Mouse (Mus musculus) hindbrain, embryonic 13.5 days (tissue): ENCODE data around the gene Ror1. TPM values are rescaled to one million over a fixed set of nuclear protein-coding genes. Genes with fewer than 3 reads are reported as not detected.

Experiments
- ATAC-seq: fragments of 200-750 bp; cut with Nextera tagmentation; 2 replicates; pipeline ENCODE4 v1.8.0; 2017; ENCODE audit warnings: moderate TSS enrichment; ENCODE audit not compliant: low FRiP score
- H3K27ac ChIP-seq: fragments of 300-500 bp; sonication (generic); 2 replicates; pipeline ENCODE4 v1.5.1; 2015; ENCODE audit warnings: inconsistent platforms, mild to moderate bottlenecking, moderate library complexity
- H3K27me3 ChIP-seq: fragments of 300-500 bp; sonication (generic); 2 replicates; pipeline ENCODE4 v1.6.1; 2015; ENCODE audit warnings: mild to moderate bottlenecking, inconsistent platforms
- H3K36me3 ChIP-seq: fragments of 300-500 bp; sonication (generic); 2 replicates; pipeline ENCODE4 v1.6.1; 2015; ENCODE audit warnings: mild to moderate bottlenecking, inconsistent platforms
- H3K4me1 ChIP-seq: fragments of 300-500 bp; sonication (generic); replicated peaks from 2 replicates; pipeline ENCODE4 v1.6.1; 2015; ENCODE audit warnings: inconsistent platforms
- H3K4me2 ChIP-seq: fragments of 300-500 bp; sonication (generic); 2 replicates; pipeline ENCODE4 v1.6.1; 2015; ENCODE audit warnings: inconsistent platforms, mild to moderate bottlenecking, moderate library complexity
- H3K4me3 ChIP-seq: fragments of 300-500 bp; sonication (generic); 2 replicates; pipeline ENCODE4 v1.5.1; 2015; ENCODE audit warnings: mild to moderate bottlenecking, inconsistent platforms
- H3K9ac ChIP-seq: fragments of 300-500 bp; sonication (generic); 2 replicates; pipeline ENCODE4 v1.6.1; 2015; ENCODE audit warnings: mild to moderate bottlenecking, inconsistent platforms
- H3K9me3 ChIP-seq: fragments of 300-500 bp; sonication (generic); 2 replicates; pipeline ENCODE4 v1.6.1; 2016; ENCODE audit warnings: inconsistent platforms
- WGBS: fragments of 180-500 bp; shearing (Covaris S2); methylation state at CpG from one replicate; pipeline ENCODE4 v1.1.7; 2015; 5-methylcytosine and 5-hydroxymethylcytosine counted together
- polyA plus RNA-seq: library from polyadenylated mRNA; unstranded; fragments of >200 nt; fragmentation: Nextera tagmentation; extraction: Ambion mirVana; gene quantifications from 2 replicates; pipeline ENCODE4 v1.2.1, GENCODE M21; 2015

The Ror1 gene
- polyA plus RNA-seq, 1 experiment from 2014 or later = 1.9 TPM

DNA sequence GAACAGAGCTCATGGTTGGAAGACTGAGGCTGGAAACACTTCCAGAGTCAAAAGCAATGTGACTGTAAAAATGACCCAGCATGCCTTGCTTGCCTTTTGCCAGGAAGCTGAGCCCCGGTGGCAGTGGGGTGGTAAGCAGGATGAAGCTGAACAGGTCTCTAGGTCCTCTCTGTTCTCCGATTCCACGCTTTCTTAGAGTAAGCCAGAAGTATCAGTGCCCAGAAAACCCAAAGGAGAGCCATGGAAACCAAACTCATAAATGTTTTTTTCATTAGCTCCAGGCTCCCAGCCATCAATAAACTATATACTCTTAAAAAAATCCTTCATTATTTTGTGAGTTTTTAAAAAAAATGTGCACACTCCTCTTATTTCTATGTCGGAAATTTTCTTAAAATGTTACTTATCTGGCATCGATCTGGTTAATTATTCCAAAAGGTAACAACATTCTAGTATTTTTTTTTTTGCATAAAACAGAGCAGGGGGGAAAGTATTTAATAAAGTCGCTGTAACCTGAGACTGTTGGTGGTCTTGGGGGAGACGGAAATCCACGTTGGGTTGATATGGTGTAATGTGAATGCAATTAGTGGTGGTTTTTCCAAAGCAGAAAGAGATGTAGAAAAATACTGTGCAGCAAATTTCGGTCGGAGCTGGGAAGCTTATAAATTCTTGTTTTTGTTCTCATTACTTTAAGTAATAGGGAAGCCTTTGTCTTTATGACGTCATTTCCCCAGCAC lies 41.7 kb downstream of the Ror1 start:
- H3K4me3 ChIP-seq = no peak overlapping the region
- no peak for ATAC-seq
- H3K36me3 ChIP-seq = no peaks in the 10 kb centered on the region
- no peak overlapping the region for H3K27ac ChIP-seq
- H3K4me2 ChIP-seq = no peak overlapping the region
- no peaks in the 10 kb centered on the region for H3K9me3 ChIP-seq
- WGBS = 86% methylated on average over 11 of the region's 11 CpGs
- no peaks in the 10 kb centered on the region for H3K4me1 ChIP-seq
- H3K27me3 ChIP-seq = no peaks in the 10 kb centered on the region
- no peak overlapping the region for H3K9ac ChIP-seq

DNA sequence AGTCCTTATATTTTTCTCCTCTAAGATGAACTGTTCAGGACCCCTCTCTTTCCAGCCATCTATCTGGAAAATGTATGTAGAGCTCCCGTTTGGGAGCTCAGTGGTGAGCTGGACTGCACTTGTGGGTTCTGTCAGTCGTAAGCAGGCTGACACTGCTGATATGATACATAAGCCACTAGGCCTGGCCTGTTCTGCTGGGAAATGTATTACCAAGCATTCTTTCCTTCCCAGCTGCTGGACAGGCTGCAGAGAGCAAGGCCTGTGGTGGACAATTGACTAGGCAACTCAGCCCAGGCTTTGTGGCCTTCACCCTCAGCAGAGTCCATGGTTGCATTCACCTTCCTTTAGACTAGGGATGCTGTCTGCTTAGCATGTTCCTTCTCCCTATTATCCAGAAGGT lies 46.0 kb downstream of the Ror1 start:
- no peak for ATAC-seq
- Histone ChIP-seq H3K9ac (no peak overlapping the region), H3K36me3 (no peaks in the 10 kb centered on the region), H3K4me2 (no peak overlapping the region), H3K4me3 (no peak overlapping the region), H3K4me1 (no peaks in the 10 kb centered on the region), H3K27ac (no peak overlapping the region), H3K9me3 (no peaks in the 10 kb centered on the region), H3K27me3 (no peaks in the 10 kb centered on the region)
- 77% methylated on average over 2 of the region's 2 CpGs for WGBS

- no peak overlapping the region for H3K9ac ChIP-seq
- no peaks in the 10 kb centered on the region for H3K4me1 ChIP-seq
- ATAC-seq = no peak
- no peaks in the 10 kb centered on the region for H3K9me3 ChIP-seq
- WGBS = 84% methylated on average over 4 of the region's 4 CpGs
- no peak overlapping the region for H3K4me3 ChIP-seq
- H3K27ac ChIP-seq = no peak overlapping the region
- no peaks in the 10 kb centered on the region for H3K36me3 ChIP-seq
- no peak overlapping the region for H3K4me2 ChIP-seq
- no peaks in the 10 kb centered on the region for H3K27me3 ChIP-seq
Observed at GRCm38 (mm10) chr4:100144744-100145143, 49.2 kb downstream of the Ror1 start.

- peaks cover 9% of the 10 kb centered on the region; the same call in 1 of the 2 replicates for H3K4me1 ChIP-seq
- H3K36me3 ChIP-seq = no peaks in the 10 kb centered on the region
- H3K9ac ChIP-seq = no peak overlapping the region
- no peak for ATAC-seq
- H3K4me2 ChIP-seq = no peak overlapping the region
- H3K9me3 ChIP-seq = no peaks in the 10 kb centered on the region
- no peaks in the 10 kb centered on the region for H3K27me3 ChIP-seq
- H3K4me3 ChIP-seq = no peak overlapping the region
- H3K27ac ChIP-seq = no peak overlapping the region
- 93% methylated on average over 1 of the region's 1 CpGs for WGBS
Observed at GRCm38 (mm10) chr4:100150797-100151196, 55.2 kb downstream of the Ror1 start.

- WGBS = 45% methylated on average over 7 of the region's 7 CpGs
- Histone ChIP-seq H3K9ac (no peak overlapping the region), H3K27me3 (no peaks in the 10 kb centered on the region), H3K4me3 (no peak overlapping the region), H3K4me1 (peaks cover 9% of the 10 kb centered on the region; the same call in 1 of the 2 replicates), H3K9me3 (no peaks in the 10 kb centered on the region), H3K36me3 (no peaks in the 10 kb centered on the region), H3K27ac (no peak overlapping the region), H3K4me2 (no peak overlapping the region)
- ATAC-seq = 0 out of 2 replicates have a peak, but pooled peaks have one; percentile 43
Observed at GRCm38 (mm10) chr4:100154560-100155130, 59.1 kb downstream of the Ror1 start.

- no peak for ATAC-seq
- WGBS = 93% methylated on average over 3 of the region's 3 CpGs
- H3K27me3 ChIP-seq = no peaks in the 10 kb centered on the region
Observed at GRCm38 (mm10) chr4:100155731-100156130, 60.1 kb downstream of the Ror1 start.

DNA sequence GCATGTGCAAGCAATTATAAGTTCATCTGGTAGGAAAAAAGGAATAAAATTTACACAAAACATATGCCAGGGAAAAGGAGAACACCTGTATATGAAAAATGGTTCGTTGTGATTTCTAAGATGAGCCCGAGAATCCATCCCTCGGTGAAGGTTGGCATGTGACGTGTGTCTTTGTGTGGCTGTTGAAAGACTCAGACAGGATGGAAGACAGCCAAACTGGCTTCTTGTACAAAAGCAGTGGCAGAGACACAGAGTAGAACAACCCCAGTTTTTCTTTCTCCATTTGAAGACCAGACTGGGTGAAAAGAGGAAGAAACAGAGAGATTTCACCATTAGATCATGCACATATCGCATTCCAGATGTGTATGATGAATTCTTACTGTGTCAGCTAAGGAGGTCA lies 62.8 kb downstream of the Ror1 start:
- H3K36me3 ChIP-seq = no peaks in the 10 kb centered on the region
- H3K4me3 ChIP-seq = no peak overlapping the region
- H3K4me1 ChIP-seq = peaks cover 9% of the 10 kb centered on the region; the same call in 1 of the 2 replicates
- H3K27me3 ChIP-seq = no peaks in the 10 kb centered on the region
- H3K4me2 ChIP-seq = no peak overlapping the region
- ATAC-seq = no peak
- 76% methylated on average over 5 of the region's 5 CpGs for whole genome bisulfite sequencing
- no peak overlapping the region for H3K9ac ChIP-seq
- H3K27ac ChIP-seq = no peak overlapping the region
- no peaks in the 10 kb centered on the region for H3K9me3 ChIP-seq

More at GRCm38 (mm10) chr4:100155731-100156130, 60.1 kb downstream of the Ror1 start:
- no peaks in the 10 kb centered on the region for H3K36me3 ChIP-seq
- no peak overlapping the region for H3K4me3 ChIP-seq
- no peaks in the 10 kb centered on the region for H3K9me3 ChIP-seq
- H3K9ac ChIP-seq = no peak overlapping the region
- no peak overlapping the region for H3K4me2 ChIP-seq
- no peak overlapping the region for H3K27ac ChIP-seq
- peaks cover 9% of the 10 kb centered on the region; the same call in 1 of the 2 replicates for H3K4me1 ChIP-seq

- no peaks in the 10 kb centered on the region for H3K4me1 ChIP-seq
- no peaks in the 10 kb centered on the region for H3K9me3 ChIP-seq
- H3K27me3 ChIP-seq = no peaks in the 10 kb centered on the region
- no peak for ATAC-seq
- no peaks in the 10 kb centered on the region for H3K36me3 ChIP-seq
- no peak overlapping the region for H3K4me3 ChIP-seq
- H3K9ac ChIP-seq = no peak overlapping the region
- H3K4me2 ChIP-seq = no peak overlapping the region
- H3K27ac ChIP-seq = no peak overlapping the region
Observed at GRCm38 (mm10) chr4:100160156-100160555, 64.6 kb downstream of the Ror1 start.

DNA sequence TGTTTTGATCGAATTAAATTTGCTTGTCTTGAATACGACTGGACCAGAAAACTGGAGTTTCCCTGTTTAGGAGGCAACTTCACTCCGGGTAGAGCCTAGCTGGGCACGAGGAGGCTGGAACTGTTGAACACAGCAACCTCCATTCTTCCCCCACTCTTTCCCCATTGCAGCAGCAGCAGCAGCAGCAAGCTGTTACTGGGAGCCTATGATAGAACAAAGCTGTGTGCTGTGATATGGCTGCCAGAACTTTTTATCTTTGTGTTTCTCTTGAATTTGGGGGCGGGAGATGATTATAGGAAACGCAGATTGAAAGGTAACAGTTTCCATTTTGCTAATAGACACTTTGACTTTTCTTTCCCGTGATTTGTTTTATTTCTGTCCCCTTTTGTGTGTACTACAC lies 70.2 kb downstream of the Ror1 start:
- Histone ChIP-seq H3K9me3 (no peaks in the 10 kb centered on the region), H3K4me3 (no peak overlapping the region), H3K27ac (no peak overlapping the region), H3K9ac (no peak overlapping the region), H3K4me1 (peaks cover 13% of the 10 kb centered on the region), H3K36me3 (no peaks in the 10 kb centered on the region), H3K4me2 (no peak overlapping the region), H3K27me3 (no peaks in the 10 kb centered on the region)
- ATAC-seq = no peak
- WGBS = 84% methylated on average over 7 of the region's 7 CpGs

DNA sequence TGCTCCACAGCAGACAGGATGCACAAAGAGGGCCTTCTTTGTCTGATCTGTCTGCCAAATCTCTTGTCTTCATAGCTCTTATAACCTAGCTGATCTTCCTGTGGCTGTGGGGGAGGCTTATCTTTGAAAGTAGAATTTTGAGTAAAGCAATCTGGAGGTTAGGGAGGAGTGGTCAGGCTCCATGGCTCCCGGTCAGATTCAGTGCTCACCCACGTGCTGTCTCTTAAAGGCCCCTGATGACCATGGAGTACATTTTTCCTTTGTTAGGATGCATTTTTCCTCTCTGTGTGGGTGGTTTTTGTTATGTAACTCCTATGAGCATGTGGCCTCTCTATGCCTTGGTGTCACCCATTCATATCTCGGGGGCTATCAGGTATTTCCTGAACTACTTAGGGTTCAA lies 71.3 kb downstream of the Ror1 start:
- 57% methylated on average over 3 of the region's 3 CpGs for WGBS
- Histone ChIP-seq H3K4me3 (no peak overlapping the region), H3K27ac (no peak overlapping the region), H3K4me2 (no peak overlapping the region), H3K9ac (no peak overlapping the region), H3K9me3 (no peaks in the 10 kb centered on the region), H3K36me3 (no peaks in the 10 kb centered on the region), H3K4me1 (peaks cover 23% of the 10 kb centered on the region), H3K27me3 (no peaks in the 10 kb centered on the region)
- no peak for ATAC-seq

DNA sequence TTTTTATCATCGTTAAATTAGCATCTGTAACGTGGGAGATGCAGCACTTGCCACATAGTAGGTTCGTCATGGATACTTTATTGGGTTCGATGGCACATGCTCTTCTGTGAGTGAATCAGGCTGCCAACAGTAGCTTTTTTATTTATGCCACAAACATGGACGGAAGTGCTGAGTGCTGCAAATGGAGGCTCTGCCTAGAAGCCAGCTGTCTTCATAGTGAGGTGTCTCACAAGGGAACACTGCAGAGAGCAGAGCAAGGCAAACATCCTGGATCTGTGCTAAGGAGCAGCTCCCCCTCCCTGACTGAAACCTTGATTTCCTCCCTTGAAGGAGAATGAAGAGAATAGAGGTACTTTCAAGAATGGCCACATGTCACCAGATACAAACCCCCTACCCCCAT lies 74.1 kb downstream of the Ror1 start:
- peak; percentile 39; the same call in 1 of the 2 replicates for ATAC-seq
- Histone ChIP-seq H3K27ac (peak overlapping the region; percentile 24), H3K4me3 (no peak overlapping the region), H3K27me3 (no peaks in the 10 kb centered on the region), H3K9me3 (no peaks in the 10 kb centered on the region), H3K4me1 (peaks cover 24% of the 10 kb centered on the region), H3K36me3 (no peaks in the 10 kb centered on the region), H3K9ac (no peak overlapping the region), H3K4me2 (no peak overlapping the region)
- WGBS = 72% methylated on average over 5 of the region's 5 CpGs

GRCm38 (mm10) chr4:100170161-100170650 lies 74.6 kb downstream of the Ror1 start:
- no peaks in the 10 kb centered on the region for H3K9me3 ChIP-seq
- H3K4me2 ChIP-seq = peak overlapping the region; percentile 20; the same call in 1 of the 2 replicates
- no peak overlapping the region for H3K4me3 ChIP-seq
- 41% methylated on average over 14 of the region's 14 CpGs for WGBS
- no peaks in the 10 kb centered on the region for H3K27me3 ChIP-seq
- peaks cover 24% of the 10 kb centered on the region for H3K4me1 ChIP-seq
- ATAC-seq = no peak
- no peaks in the 10 kb centered on the region for H3K36me3 ChIP-seq
- H3K9ac ChIP-seq = no peak overlapping the region
- peak overlapping the region; percentile 24 for H3K27ac ChIP-seq

- H3K9ac ChIP-seq = no peak overlapping the region
- H3K27me3 ChIP-seq = no peaks in the 10 kb centered on the region
- no peak overlapping the region for H3K4me2 ChIP-seq
- 27% methylated on average over 5 of the region's 5 CpGs for whole genome bisulfite sequencing
- ATAC-seq = no peak
- no peaks in the 10 kb centered on the region for H3K36me3 ChIP-seq
- no peak overlapping the region for H3K4me3 ChIP-seq
- H3K27ac ChIP-seq = peak overlapping the region; percentile 35
- H3K9me3 ChIP-seq = no peaks in the 10 kb centered on the region
- H3K4me1 ChIP-seq = peaks cover 24% of the 10 kb centered on the region
Observed at GRCm38 (mm10) chr4:100170743-100171142, 75.2 kb downstream of the Ror1 start.
